Mouse (Mus musculus): ENCODE data around the gene Rit1.
"Not testable (repeated sequence)": the region's sequence is repeated elsewhere in the genome, so short reads cannot be mapped to it uniquely, and the experiment has no call there.

The Rit1 gene

DNA sequence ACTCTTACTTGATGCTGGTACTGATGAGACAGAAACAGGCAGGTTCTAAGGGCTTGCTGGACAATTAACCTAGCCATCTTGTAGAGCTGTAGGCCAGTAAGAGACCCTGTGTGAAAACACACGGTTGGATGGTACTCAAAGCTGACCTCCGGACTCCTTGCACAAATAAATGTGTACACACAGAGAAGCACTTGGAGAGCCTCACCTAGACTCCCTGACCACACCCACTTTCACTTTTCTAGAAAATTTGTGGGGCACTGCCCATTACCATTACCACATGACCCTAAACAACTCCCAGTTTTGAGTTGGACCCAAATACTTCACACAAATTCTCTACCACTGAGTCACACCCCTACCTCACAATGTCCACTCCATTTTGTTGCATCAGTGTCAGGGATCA lies 19.9 kb downstream of the Rit1 start:
- peak; percentile 48 for DNase-seq (ENCODE audit: extremely low read depth, insufficient read length, low spot score)

DNA sequence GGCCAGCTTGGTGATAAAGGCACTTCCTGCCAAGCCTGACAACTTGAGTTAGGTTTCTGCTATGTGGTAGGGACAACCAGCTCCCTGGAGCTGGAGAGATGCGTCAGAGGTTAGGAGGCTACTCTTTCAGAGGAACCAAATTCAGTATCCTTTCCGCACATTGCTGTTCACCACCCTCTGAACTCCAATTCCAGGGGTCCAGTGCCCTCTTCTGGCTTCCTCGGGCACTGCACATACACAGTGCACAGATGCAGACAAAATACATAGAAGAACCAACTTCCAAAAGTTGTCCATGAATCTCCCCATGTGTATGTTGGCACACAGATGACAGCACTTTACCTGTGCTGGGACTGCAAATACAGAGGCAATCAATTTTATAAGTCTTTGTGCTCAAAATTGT lies 22.0 kb downstream of the Rit1 start:
- peak; percentile 36 for DNase-seq (ENCODE audit: extremely low read depth, insufficient read length, low spot score)

DNA sequence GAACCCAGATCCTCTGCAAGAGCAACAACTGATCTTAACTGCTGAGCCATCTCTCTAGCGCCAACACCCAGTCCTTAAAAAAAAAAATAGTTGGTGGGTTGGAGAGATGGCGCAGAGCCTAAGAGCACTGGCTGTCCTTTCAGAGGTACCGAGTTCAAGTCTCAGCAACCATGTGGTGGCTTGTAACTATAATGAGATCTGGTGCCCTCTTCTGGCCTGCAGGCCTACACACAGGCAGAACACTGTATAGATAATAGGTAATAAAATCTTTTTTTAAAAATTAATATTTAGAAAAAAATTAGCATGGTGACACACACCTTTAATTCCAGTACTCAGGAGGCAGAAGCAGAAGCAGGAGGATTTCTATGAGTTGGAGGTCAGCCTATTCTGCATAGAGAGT lies 23.5 kb downstream of the Rit1 start:
- no peak for DNase-seq (ENCODE audit: extremely low read depth, insufficient read length, low spot score)

DNA sequence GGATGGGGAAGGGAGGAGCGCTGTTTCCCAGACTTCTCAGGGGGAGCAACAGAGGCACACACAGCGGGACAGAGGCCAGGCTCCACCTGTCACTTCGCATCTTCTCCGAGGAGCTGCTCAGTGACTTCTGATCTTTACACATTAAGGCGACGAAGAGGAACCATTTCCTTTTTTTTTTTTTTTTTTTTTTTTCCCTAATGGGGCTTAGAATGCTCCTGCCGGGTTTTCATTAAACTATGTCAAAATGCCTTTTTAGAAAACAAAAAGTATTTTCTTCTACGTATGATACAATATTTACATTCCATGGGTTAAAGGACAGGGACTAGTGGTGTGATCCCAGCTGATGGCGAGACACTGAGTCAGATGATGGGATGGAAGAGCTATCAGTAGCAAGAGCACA lies 28.9 kb downstream of the Rit1 start:
- no peak for DNase-seq (ENCODE audit: extremely low read depth, insufficient read length, low spot score)

DNA sequence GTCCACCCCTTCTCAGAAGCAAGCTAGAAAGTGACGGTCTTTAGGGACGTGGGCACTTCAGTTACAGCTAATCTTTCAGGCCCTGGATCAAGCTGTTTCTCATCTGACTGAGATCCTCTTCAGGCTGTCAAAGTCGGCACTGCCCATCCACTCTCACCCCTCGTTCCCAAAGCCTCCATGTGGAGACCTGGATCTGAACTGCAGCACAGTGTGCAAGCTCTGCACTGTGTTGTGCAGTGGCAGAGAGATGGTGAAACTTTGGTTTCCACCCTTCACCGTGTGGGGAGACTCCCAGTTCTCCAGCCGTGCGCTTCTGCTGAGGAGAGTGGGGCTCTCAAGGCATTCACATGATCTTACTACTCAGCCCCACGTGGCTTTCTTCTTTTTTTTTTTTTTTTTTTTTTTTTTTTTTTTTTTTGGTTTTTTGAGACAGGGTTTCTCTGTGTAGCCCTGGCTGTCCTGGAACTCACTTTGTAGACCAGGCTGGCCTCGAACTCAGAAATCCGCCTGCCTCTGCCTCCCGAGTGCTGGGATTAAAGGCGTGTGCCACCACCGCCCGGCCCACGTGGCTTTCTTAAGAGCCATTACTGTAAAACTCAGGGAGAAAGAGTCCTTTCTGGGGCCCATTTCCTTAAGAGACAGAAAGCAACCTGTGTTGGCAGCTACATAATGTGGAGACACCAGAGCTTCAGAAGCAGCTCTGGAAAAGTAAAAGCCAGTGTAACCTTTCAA lies 29.7 kb downstream of the Rit1 start:
- DNase-seq (ENCODE audit: extremely low read depth, insufficient read length, low spot score): no peak

DNA sequence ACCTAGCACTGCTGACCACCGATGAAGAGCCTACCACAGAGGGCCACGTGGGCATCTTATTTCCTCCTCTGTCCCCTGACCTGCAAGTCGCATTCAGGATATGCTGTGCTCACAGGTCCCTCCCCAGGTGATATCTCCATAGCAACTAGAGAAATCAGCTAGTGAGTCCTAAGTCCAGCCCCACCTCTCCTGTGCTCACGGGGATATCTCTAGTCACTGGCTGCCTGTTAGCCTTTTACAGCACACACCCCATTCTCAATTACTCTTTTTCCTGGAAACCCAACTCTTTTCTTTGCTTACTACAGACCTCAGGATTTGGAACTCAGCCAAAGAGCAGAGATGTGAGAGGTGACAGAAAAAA lies 30.2 kb downstream of the Rit1 start:
- no peak for DNase-seq (ENCODE audit: extremely low read depth, insufficient read length, low spot score)

DNA sequence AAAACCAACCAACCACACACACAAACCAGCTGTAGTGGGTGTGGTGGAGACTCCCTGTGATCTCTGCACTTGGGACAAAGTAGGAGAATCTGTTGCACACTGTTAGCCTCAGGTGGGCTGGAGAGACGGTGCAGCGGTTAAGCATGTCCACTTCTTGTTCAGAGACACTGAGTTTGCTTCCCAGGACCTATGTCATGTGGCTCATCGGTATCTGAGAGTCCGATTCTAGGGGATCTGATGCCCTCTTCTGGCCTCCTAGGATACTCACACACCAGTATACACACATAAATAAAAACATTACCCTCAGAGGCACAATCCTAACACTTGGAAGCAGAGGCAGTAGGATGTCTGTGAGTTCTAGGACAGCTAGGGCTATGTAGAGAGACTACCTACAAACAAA lies 37.6 kb downstream of the Rit1 start:
- peak; percentile 43 for DNase-seq (ENCODE audit: extremely low read depth, insufficient read length, low spot score)

DNA sequence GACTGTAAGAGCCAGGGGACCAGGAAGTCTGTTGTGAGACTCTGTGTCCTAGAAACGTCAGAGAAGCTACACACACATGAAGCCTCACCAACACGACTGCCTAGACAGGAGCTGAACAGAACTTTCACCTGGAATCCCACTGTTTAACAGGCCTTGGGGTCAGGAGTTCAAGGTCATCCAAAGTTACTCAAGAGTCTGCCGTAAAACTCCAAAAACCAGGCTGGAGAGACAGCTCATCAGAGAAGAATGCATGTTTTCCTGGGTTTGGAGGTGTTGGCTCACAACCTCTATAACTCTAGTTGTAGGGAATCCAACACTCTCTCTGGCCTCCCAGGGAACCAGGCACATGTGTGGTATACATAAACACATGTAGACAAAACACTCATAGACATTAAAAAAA lies 38.9 kb downstream of the Rit1 start:
- peak; percentile 29 for DNase-seq (ENCODE audit: extremely low read depth, insufficient read length, low spot score)

DNA sequence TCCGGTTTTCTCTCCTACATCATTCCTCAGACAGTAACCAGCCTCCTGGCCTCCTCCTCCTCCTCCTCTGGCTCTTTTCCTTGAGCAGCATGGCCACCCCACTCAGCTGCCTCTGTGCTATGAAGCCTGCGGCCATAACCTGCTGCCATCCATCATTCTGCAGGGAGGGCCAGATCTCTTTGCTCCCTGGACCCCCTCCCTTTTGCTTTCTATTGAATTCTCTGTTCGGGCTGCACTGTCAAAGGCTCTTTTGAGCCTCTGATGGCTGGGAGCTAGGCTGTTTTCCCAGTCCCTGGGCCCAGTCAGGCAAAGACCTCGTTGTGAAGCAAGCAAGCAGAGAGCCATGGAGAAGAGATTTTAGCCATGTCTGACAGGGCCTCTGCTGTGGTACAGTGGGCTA lies 39.6 kb downstream of the Rit1 start:
- DNase-seq (ENCODE audit: extremely low read depth, insufficient read length, low spot score): no peak

DNA sequence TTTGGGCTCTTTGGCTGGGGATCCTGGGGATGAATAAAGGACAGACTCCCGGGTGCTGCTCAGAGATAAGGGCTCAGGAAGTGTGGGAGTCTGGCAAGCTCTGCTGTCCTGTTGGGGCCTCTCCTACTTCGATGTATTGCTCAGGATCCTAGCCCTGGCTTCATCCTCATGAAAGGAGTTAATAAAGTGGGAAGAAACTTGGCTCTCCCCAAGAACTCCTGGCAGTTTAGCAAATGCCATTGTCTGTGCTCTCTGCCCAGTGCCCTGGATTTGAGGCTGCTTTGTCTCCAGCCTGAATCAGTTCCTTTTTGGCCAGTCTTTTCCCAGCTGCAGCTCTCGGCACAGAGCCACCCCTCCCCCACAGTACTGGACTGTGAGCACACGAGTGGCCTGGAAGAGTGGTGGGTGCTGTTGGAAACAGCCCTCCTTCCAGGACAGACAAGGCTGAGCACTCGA lies 41.4 kb downstream of the Rit1 start:
- DNase-seq (ENCODE audit: extremely low read depth, insufficient read length, low spot score): no peak

DNA sequence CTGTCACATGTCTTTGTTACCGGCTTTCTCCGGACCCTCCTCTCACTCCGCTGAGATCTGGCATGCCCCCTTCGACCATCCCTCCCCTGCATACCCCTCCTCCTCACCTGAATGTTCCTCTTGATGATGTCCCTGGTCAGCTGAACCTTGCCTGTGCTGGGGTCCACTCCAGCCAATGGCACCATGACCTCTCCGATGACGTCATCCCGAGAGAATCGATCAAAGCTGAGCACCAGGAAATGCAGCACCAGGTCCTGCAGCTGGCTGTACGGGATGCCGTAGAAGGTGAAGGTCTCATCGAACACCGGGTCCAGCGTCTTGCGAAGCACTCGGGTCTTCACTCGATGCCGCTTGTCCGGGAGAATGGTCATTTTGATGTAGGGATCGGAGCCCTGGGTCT lies 45.0 kb downstream of the Rit1 start:
- no peak for DNase-seq (ENCODE audit: extremely low read depth, insufficient read length, low spot score)

DNA sequence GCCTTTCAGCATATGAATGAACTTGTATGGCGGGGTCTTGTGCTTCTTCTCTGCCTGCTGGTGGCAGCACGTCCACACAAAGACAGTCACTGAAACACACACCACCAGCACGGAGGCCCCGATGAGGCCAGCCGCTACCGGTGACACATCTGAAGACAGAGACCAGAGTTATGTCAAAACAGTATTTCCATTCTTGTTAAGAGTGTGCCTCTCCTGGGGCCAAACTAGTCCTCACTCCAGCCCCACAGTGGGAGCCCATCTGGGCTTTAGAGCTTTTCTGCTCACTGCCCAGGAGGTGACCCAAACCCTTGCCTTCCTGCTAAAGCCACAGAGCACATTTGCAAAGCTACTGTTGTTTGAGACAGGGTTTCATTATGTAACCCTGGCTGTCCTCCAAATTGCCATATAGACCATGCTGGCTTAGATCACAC lies 45.8 kb downstream of the Rit1 start:
- no peak for DNase-seq (ENCODE audit: extremely low read depth, insufficient read length, low spot score)

DNA sequence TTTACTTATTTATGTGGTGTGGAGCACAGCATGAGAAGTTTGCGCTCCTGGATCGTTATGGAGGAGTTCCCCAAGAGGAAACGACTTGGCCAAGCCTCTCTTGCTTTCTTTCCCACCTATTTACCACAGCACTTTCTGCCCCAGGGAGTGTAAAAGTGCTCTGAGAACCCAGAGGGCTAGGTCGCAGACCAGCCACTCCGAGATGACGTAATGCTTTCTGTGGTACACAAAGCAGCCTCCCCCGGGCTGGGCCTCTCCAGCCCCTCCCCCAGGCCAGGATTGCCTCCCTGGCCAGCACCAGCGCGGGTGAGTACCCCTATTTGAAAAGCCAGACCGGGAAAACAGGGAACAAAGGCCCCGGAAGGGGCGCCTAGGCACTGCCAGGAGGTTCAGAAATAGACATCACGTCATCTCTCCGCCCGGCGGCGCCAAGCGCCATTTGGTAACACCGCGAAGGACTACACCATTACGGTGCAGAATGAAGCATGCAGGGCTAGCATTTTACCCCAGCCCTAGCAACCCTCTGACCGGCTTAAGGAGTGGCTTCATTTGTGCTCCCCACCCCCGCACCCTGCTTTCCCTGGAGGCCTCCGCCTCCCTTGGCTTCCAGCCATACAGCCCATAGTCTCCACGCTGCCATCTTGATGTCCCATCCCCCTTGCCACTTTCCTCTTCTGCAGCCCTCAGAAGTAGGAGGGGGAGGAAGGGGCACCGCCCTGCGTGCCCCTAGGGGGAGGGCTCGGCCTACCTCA lies 54.7 kb downstream of the Rit1 start:
- not testable (repeated sequence) for DNase-seq (ENCODE audit: extremely low read depth, insufficient read length, low spot score)

DNA sequence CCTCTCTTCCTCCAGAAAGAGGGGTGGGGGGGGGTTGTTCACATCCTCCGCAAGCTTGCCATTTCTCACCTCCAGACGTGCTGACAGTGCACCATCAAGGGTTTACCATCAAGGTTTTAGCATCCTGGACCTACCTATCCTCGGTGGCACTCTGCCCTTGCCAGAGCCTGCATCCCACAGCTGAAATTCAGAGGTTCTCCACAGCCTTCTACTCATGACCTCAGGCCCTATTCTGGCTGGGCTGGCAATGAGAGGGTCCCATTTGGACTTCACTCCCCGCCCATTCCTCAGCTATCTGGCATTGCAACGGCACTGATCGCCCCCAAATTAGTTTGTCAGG lies 55.3 kb downstream of the Rit1 start:
- DNase-seq (ENCODE audit: extremely low read depth, insufficient read length, low spot score): not testable (repeated sequence)

DNA sequence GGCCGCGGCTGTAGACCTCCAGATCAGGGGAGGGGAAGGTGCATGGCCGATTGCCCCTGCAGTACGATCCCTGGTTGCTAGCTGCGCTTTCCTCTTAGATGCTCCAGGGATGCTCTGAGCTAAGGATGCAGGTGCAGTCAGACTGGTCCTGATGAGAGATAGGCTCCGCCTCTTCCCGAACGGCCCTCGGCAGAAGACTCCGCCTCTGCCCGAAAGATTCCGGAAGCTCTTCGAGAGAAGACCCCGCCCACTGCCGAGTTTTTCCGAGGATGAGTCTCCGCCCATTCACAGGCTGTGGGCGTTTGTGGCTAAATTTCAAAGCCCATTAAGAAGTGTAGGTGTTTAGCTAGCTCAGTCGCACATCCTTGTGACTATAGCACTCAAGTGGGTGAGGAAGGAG lies 55.8 kb downstream of the Rit1 start:
- DNase-seq (ENCODE audit: extremely low read depth, insufficient read length, low spot score): not testable (repeated sequence)

DNA sequence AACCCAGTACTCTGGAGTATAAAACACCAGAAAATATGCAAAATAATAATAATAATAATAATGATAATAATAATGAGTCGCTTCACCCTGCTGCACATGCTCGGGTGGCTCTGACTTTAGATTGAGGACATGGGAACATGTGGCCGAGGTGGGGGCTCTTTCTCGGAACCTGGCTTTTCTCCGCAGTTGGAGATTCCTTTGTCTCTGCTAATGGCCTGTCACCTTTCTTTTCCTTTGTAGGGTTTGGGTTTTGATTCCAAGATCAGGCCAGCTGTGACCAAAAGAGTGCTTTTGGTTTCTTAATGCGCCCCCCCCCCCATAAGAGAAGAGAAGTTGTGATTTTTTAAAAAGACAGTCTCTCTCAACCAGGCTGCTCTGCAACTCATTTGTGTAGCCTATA lies 56.5 kb downstream of the Rit1 start:
- not testable (repeated sequence) for DNase-seq (ENCODE audit: extremely low read depth, insufficient read length, low spot score)

DNA sequence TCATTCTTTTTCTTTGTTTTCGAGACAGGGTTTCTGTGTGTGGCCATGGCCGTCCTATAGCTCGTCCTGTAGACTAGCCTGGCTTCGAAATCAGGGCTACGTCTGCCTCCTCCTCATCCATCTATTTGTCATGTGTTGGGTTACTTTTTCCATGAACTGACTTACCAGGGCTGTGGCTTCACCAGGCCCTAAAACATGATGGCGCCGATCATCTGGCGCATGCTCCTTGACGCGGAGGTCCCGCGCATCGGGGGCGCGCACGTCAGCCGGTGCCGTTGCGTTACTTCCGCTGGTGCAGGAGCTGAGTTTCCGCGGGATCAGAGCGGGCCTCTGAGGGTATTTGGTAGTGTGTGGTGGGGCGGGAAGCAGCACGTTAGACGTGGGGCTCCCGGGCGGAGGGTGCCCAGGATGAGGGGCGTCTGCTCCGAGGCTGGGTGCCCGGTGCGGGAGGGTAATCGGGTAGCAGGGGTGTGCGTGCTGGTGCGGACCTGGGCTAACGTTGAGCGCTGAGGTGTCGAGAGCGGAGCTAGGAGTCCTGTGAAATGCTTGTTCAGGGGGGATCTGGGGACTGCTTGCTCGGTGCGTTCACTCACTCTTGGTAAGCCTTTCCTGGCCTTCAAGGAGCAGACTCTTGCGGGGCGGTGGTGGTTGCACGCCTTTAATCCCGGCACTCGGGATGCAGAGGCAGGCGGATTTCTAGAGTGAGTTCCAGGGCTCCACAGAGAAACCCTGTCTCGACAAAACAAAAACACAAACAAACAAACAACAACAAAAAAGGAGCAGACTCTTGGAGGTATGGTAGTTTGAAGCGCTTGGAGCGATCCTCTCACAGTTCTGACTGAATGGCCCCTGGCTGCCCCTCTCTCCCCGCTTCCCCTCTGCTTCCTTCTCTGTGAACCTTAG lies 58.6 kb downstream of the Rit1 start, which contains the start of gene Syt11:
Gene Syt11 (minus strand): TSS at position 226 of the 903 bp plus-strand sequence.
- DNase-seq (ENCODE audit: extremely low read depth, insufficient read length, low spot score): peak; percentile 60
